Mouse (Mus musculus): ENCODE data around the gene Laptm5. TPM values are rescaled to one million over a fixed set of nuclear protein-coding genes. Genes with fewer than 3 reads are reported as not detected.

Laptm5 gene
- total RNA-seq, 1 experiment, result 40.0 TPM

DNA sequence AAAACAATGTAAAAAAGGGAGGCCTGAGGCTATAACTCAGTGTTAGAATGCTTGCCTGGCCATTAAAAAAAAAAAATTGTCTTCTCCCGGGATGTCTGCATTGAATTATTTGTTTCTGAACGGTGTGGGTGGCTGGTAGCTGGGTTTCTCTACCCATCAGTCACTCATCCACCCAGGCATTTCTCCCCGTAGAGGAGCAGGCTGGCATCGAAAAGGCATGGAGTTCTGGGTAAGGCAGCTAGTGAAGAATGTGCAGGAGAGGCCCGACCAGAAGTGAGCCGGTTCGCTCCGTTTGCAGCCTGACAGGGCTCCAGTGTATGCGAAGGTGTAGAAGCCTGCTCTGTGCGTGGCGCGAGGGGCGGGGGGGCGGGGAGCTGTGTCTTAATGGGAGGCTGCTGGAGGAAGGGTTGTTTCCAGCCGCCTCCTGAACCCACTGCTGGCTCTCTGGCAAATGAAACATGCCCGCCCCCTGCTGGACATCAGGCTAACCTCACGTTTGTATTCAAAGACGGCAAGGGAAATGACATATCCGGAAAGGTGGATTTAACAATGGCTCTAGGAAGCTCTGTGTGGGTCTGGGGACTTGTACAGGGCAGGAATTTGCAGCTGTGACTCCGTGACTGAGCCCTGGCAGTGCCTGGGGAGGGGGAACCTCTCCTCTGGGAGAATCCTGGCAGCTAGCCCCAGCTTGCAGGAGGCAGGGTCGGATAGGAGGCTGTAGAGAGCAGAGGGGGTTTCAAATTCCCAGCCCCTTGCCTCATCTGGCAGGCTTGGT is 34.5 kb upstream of the Laptm5 start:
- Histone ChIP-seq H3K36me3 (ENCODE audit: control insufficient read depth, insufficient read depth, low read length, poor library complexity, severe bottlenecking) (no peaks in the 10 kb centered on the region), H3K9ac (ENCODE audit: insufficient read depth, low read depth, low read length, poor library complexity, severe bottlenecking) (no peak overlapping the region), H3K4me1 (ENCODE audit: control insufficient read depth in 2 of 2, insufficient read depth in 2 of 2, low read length in 2 of 2, poor library complexity in 1 of 2) (peaks cover 0 to 4% of the 10 kb centered on the region in 2 experiments; a peak in 1 of 4 replicates), H3K27ac (ENCODE audit: insufficient read depth, low read depth, low read length, poor library complexity, severe bottlenecking) (no peak overlapping the region), H3K9me3 (ENCODE audit: control insufficient read depth, insufficient read depth, low read depth, low read length) (no peaks in the 10 kb centered on the region), H3K4me3 (ENCODE audit: insufficient read depth in 1 of 2, low read depth in 1 of 2, low read length in 2 of 2, poor library complexity in 1 of 2, severe bottlenecking in 1 of 2) (no peak overlapping the region)
- in situ Hi-C loops (cut with MboI; ENCODE audit: low sequenced_read_pairs in 2 of 2, unreplicated experiment in 2 of 2), result loop anchor here in 1 of 2 experiments (5.0 kb wide), 1 partner anchor 91 kb away; no protein-coding TSS in a partner anchor
- peak; percentile 78 for DNase-seq (ENCODE audit: low read depth, low spot score)
- no peak for TF ChIP-seq CHD2 (IDR thresholded peaks at IDR 0.05; ENCODE audit: low read depth, low read length)
- peak; percentile 60; the same call in 1 of the 2 replicates for TF ChIP-seq ZC3H11A (IDR thresholded peaks at IDR 0.05; ENCODE audit: borderline replicate concordance, low read depth, low read length)

GRCm38 (mm10) chr4:130879048-130879384 is 33.9 kb upstream of the Laptm5 start:
- no peak for DNase-seq (ENCODE audit: low read depth, low spot score)
- Histone ChIP-seq H3K4me3 (ENCODE audit: insufficient read depth in 1 of 2, low read depth in 1 of 2, low read length in 2 of 2, poor library complexity in 1 of 2, severe bottlenecking in 1 of 2) (no peak overlapping the region), H3K27ac (ENCODE audit: insufficient read depth, low read depth, low read length, poor library complexity, severe bottlenecking) (no peak overlapping the region), H3K9me3 (ENCODE audit: control insufficient read depth, insufficient read depth, low read depth, low read length) (no peaks in the 10 kb centered on the region), H3K4me1 (ENCODE audit: control insufficient read depth in 2 of 2, insufficient read depth in 2 of 2, low read length in 2 of 2, poor library complexity in 1 of 2) (peaks cover 0 to 4% of the 10 kb centered on the region in 2 experiments; a peak in 1 of 4 replicates), H3K36me3 (ENCODE audit: control insufficient read depth, insufficient read depth, low read length, poor library complexity, severe bottlenecking) (no peaks in the 10 kb centered on the region), H3K9ac (ENCODE audit: insufficient read depth, low read depth, low read length, poor library complexity, severe bottlenecking) (no peak overlapping the region)
- TF ChIP-seq HCFC1 (IDR thresholded peaks at IDR 0.05; ENCODE audit: borderline replicate concordance, insufficient read depth, low read length) (no peak), ZC3H11A (IDR thresholded peaks at IDR 0.05; ENCODE audit: borderline replicate concordance, low read depth, low read length) (no peak), CHD2 (IDR thresholded peaks at IDR 0.05; ENCODE audit: low read depth, low read length) (no peak), ZNF384 (IDR thresholded peaks at IDR 0.05; ENCODE audit: low read depth, low read length) (no peak), MAFK (IDR thresholded peaks at IDR 0.05; ENCODE audit: insufficient read depth, low read depth, low read length) (no peak)
- in situ Hi-C loops (cut with MboI; ENCODE audit: low sequenced_read_pairs in 2 of 2, unreplicated experiment in 2 of 2), result loop anchor here in 1 of 2 experiments (5.0 kb wide), 1 partner anchor 92 kb away; no protein-coding TSS in a partner anchor

DNA sequence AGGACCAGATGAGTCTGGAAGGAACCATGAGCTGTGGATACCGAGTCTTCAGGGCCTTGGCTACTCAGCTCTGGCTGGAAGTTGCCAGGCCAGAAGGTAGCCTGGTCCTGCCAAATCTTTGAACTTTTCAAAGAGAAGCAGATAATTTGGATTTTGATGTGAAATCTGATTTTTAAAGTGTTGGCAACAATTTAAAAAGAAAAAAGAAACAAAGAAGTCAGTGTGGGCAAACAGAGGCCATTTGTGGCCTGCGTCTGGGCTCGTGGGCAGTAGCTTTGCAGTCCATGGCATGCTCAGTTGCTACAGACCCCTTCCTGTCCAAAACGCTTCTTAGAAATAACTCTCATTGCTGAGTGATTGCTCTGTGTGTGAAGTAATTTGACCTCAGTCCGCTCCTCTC is 31.6 kb upstream of the Laptm5 start:
- no peak overlapping the region for H3K27ac ChIP-seq (ENCODE audit: insufficient read depth, low read depth, low read length, poor library complexity, severe bottlenecking)
- no peaks in the 10 kb centered on the region for H3K9me3 ChIP-seq (ENCODE audit: control insufficient read depth, insufficient read depth, low read depth, low read length)
- in situ Hi-C loops (cut with MboI; ENCODE audit: low sequenced_read_pairs in 2 of 2, unreplicated experiment in 2 of 2), result loop anchor here in 1 of 2 experiments (10.0 kb wide), 1 partner anchor 97 kb away; no protein-coding TSS in a partner anchor
- no peak overlapping the region for H3K9ac ChIP-seq (ENCODE audit: insufficient read depth, low read depth, low read length, poor library complexity, severe bottlenecking)
- no peak overlapping the region for H3K4me3 ChIP-seq (ENCODE audit: insufficient read depth in 1 of 2, low read depth in 1 of 2, low read length in 2 of 2, poor library complexity in 1 of 2, severe bottlenecking in 1 of 2)
- H3K4me1 ChIP-seq (ENCODE audit: control insufficient read depth in 2 of 2, insufficient read depth in 2 of 2, low read length in 2 of 2, poor library complexity in 1 of 2), result peaks cover 0 to 4% of the 10 kb centered on the region in 2 experiments; a peak in 1 of 4 replicates
- H3K36me3 ChIP-seq (ENCODE audit: control insufficient read depth, insufficient read depth, low read length, poor library complexity, severe bottlenecking), result no peaks in the 10 kb centered on the region
- no peak for DNase-seq (ENCODE audit: low read depth, low spot score)
- TF ChIP-seq ZNF384 (IDR thresholded peaks at IDR 0.05; ENCODE audit: low read depth, low read length) (no peak), ZC3H11A (IDR thresholded peaks at IDR 0.05; ENCODE audit: borderline replicate concordance, low read depth, low read length) (no peak), HCFC1 (IDR thresholded peaks at IDR 0.05; ENCODE audit: borderline replicate concordance, insufficient read depth, low read length) (no peak), MAFK (IDR thresholded peaks at IDR 0.05; ENCODE audit: insufficient read depth, low read depth, low read length) (no peak), CHD2 (IDR thresholded peaks at IDR 0.05; ENCODE audit: low read depth, low read length) (no peak)

DNA sequence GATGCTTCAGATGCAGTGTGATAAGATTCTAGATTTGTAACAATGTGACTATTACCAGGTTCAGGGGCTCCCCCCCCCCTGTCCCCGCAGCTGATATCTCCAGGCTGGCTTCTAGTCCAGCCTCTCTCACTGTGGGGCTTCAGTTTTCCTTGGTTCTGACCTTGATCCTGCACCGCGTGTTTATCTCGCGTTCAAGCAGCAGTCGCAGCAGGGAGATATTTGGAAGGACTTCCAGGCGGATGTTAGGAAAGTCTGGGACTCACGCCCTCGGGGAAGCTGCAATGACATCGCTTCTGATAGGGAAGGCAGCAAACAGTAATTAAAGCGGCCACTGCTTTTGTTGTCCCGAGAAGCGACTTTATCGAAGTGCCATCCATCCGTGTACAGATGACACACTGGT is 30.2 kb upstream of the Laptm5 start:
- no peaks in the 10 kb centered on the region for H3K36me3 ChIP-seq (ENCODE audit: control insufficient read depth, insufficient read depth, low read length, poor library complexity, severe bottlenecking)
- no peak for TF ChIP-seq CHD2 (IDR thresholded peaks at IDR 0.05; ENCODE audit: low read depth, low read length)
- TF ChIP-seq ZNF384 (IDR thresholded peaks at IDR 0.05; ENCODE audit: low read depth, low read length), result no peak
- TF ChIP-seq MAFK (IDR thresholded peaks at IDR 0.05; ENCODE audit: insufficient read depth, low read depth, low read length), result no peak
- no peak for TF ChIP-seq ZC3H11A (IDR thresholded peaks at IDR 0.05; ENCODE audit: borderline replicate concordance, low read depth, low read length)
- TF ChIP-seq HCFC1 (IDR thresholded peaks at IDR 0.05; ENCODE audit: borderline replicate concordance, insufficient read depth, low read length), result no peak
- no peak overlapping the region for H3K4me3 ChIP-seq (ENCODE audit: insufficient read depth in 1 of 2, low read depth in 1 of 2, low read length in 2 of 2, poor library complexity in 1 of 2, severe bottlenecking in 1 of 2)
- H3K9ac ChIP-seq (ENCODE audit: insufficient read depth, low read depth, low read length, poor library complexity, severe bottlenecking), result no peak overlapping the region
- no peak for DNase-seq (ENCODE audit: low read depth, low spot score)
- H3K4me1 ChIP-seq (ENCODE audit: control insufficient read depth in 2 of 2, insufficient read depth in 2 of 2, low read length in 2 of 2, poor library complexity in 1 of 2), result peaks cover 0 to 4% of the 10 kb centered on the region in 2 experiments; a peak in 1 of 4 replicates
- H3K9me3 ChIP-seq (ENCODE audit: control insufficient read depth, insufficient read depth, low read depth, low read length), result no peaks in the 10 kb centered on the region
- no peak overlapping the region for H3K27ac ChIP-seq (ENCODE audit: insufficient read depth, low read depth, low read length, poor library complexity, severe bottlenecking)
- in situ Hi-C loops (cut with MboI; ENCODE audit: low sequenced_read_pairs in 2 of 2, unreplicated experiment in 2 of 2), result loop anchor here in 1 of 2 experiments (10.0 kb wide), 1 partner anchor 98 kb away; no protein-coding TSS in a partner anchor
